Mouse (Mus musculus) neural tube, embryonic 13.5 days (tissue): ENCODE data around the gene Icmt. TPM values are rescaled to one million over a fixed set of nuclear protein-coding genes. Genes with fewer than 3 reads are reported as not detected.

Experiments used
- ATAC-seq: fragments of 200-750 bp; cut with Nextera tagmentation; 2 replicates; pipeline ENCODE4 v1.8.0; 2017; ENCODE audit warnings: low read depth, mild to moderate bottlenecking, moderate TSS enrichment, moderate library complexity
- H3K27ac ChIP-seq: fragments of 300-500 bp; sonication (generic); replicated peaks from 2 replicates; pipeline ENCODE4 v1.5.1; 2015; ENCODE audit warnings: moderate library complexity, mild to moderate bottlenecking, inconsistent platforms
- H3K27me3 ChIP-seq: fragments of 300-500 bp; sonication (generic); 2 replicates; pipeline ENCODE4 v1.6.1; 2015; ENCODE audit warnings: mild to moderate bottlenecking, inconsistent platforms
- H3K36me3 ChIP-seq: fragments of 300-500 bp; sonication (generic); 2 replicates; pipeline ENCODE4 v1.6.1; 2015; ENCODE audit warnings: mild to moderate bottlenecking, inconsistent platforms
- H3K4me1 ChIP-seq: fragments of 300-500 bp; sonication (generic); replicated peaks from 2 replicates; pipeline ENCODE4 v1.6.1; 2015; ENCODE audit warnings: inconsistent platforms
- H3K4me2 ChIP-seq: fragments of 300-500 bp; sonication (generic); 2 replicates; pipeline ENCODE4 v1.6.1; 2015; ENCODE audit warnings: inconsistent platforms, mild to moderate bottlenecking, moderate library complexity
- H3K4me3 ChIP-seq: fragments of 300-500 bp; sonication (generic); 2 replicates; pipeline ENCODE4 v1.5.1; 2015; ENCODE audit warnings: mild to moderate bottlenecking, inconsistent platforms
- H3K9ac ChIP-seq: fragments of 300-500 bp; sonication (generic); 2 replicates; pipeline ENCODE4 v1.6.1; 2015; ENCODE audit warnings: moderate library complexity, mild to moderate bottlenecking, inconsistent platforms
- H3K9me3 ChIP-seq: fragments of 300-500 bp; sonication (generic); 2 replicates; pipeline ENCODE4 v1.6.1; 2016; ENCODE audit warnings: inconsistent platforms
- WGBS: fragments of 180-500 bp; shearing (Covaris S2); methylation state at CpG from one replicate; pipeline ENCODE4 v1.1.7; 2015; 5-methylcytosine and 5-hydroxymethylcytosine counted together
- polyA plus RNA-seq: library from polyadenylated mRNA; unstranded; fragments of >200 nt; fragmentation: Nextera tagmentation; extraction: Ambion mirVana; gene quantifications from 2 replicates; pipeline ENCODE4 v1.2.1, GENCODE M21; 2015

The Icmt gene
- 17.9 and 21.7 TPM in 2 replicates for polyA plus RNA-seq

DNA sequence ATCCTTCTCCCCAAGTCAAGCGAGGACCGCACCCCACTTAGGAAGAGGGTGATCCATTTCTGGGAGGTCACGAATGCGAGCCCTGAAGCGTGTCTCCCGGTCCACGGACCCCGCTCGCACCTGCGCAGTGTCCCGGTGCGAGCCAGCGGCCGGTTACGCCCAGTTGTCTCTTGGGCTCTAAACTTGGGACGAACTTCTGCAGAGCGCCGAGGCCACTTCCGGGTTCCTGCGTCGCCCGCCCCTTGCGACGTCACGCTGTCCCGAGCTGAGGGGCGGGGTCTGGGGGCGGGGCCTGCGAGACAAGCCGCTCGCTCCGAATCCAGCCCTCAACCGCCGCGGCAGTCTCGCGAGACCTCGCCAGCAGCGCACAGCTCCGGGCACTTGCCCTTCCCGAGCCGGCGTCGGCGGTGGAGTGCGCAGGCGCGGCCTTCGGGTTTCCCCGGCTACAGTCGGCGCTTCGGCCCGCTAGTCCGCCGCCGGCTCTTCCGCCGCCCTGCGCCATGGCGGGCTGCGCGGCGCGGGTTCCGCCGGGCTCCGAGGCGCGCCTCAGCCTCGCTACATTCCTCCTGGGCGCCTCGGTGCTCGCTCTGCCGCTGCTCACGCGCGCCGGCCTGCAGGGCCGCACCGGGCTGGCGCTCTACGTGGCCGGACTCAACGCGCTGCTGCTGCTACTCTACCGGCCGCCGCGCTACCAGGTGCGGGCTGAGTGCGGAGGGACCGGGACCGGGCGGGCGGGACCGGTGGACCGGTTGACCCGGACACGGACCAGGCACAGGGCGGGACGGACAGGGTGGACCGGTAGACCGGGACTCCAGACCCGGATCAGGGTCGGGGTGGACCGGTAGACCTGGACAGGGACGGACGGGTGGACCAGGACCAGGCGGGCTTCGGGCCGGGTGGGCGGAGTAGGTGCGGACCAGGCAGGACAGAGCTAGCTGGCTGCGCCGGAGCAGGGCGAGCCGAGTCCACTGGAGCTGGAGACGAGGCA lies at the start of gene Icmt:
Gene Icmt (plus strand): TSS at position 354 of the 988 bp plus-strand sequence.
- H3K4me3 ChIP-seq: peak within 1 kb of the TSS; percentile 96
- H3K27ac ChIP-seq: peak within 1 kb of the TSS; percentile 86
- ATAC-seq: peak; percentile 94
- H3K9ac ChIP-seq: peak within 1 kb of the TSS; percentile 97
- H3K4me2 ChIP-seq: peak within 1 kb of the TSS; percentile 98
- peaks cover 43% of the 10 kb centered on the region for H3K4me1 ChIP-seq
- no peaks in the 10 kb centered on the region for H3K9me3 ChIP-seq
- WGBS: under 1% methylated on average over 118 of the region's 119 CpGs
- peaks cover 39% of the 10 kb centered on the region for H3K27me3 ChIP-seq
- peaks cover 25% of the 10 kb centered on the region for H3K36me3 ChIP-seq

DNA sequence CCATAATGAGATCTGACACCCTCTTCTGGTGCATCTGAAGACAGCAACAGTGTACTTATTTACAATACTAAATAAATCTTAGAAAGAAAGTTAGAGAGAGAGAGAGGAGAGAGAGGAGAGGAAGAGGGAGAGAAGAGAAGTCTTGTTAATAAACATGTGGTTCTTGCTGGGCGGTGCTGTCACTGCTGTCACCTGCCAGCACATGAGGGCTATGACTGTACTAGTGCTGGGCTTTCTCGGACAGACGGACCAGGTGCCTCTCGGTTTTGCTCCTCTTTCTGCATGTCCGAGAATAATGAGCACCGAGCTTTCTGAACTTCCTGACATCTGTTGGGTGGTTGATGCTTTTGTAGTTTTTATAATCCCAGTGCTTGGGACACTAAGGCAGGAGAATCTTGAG lies 46.4 kb upstream of the Icmt start:
- H3K9ac ChIP-seq: no peak overlapping the region
- 90% methylated on average over 6 of the region's 6 CpGs for WGBS
- H3K9me3 ChIP-seq: no peaks in the 10 kb centered on the region
- no peak for ATAC-seq
- peaks cover 13% of the 10 kb centered on the region; the same call in 1 of the 2 replicates for H3K36me3 ChIP-seq
- H3K27me3 ChIP-seq: no peaks in the 10 kb centered on the region
- H3K27ac ChIP-seq: no peak overlapping the region
- H3K4me1 ChIP-seq: peaks cover 20% of the 10 kb centered on the region
- no peak overlapping the region for H3K4me2 ChIP-seq
- no peak overlapping the region for H3K4me3 ChIP-seq

DNA sequence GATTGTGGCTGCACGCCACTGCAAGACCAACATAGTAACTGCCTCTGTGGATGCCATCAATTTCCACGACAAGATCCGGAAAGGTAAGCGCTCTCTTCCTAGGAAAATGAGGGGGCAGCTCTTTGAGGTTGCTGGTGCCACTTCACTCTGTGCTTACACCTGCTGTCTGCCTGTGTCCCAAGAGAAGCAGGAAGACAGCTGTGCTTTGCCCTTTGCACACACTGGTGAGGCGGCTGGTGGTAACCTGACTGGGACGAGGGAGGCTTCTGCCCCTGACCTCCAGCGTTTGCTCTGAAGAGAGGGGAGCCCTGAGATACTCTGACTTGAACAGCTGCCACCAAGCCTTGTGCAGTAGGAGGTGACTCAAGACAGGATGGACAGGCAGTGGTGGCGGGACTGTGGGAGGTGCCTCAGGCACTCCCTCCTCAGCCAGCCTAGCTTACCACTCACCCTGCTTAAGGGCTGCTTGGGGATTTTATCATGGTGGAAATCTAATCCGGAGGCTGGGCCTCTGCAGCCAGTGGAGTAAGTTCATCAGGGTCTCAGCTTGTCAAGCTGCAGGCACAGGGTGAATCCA lies 43.8 kb upstream of the Icmt start:
- peaks cover 14% of the 10 kb centered on the region; the same call in 1 of the 2 replicates for H3K4me1 ChIP-seq
- H3K9ac ChIP-seq: no peak overlapping the region
- no peak overlapping the region for H3K27ac ChIP-seq
- WGBS: 84% methylated on average over 9 of the region's 9 CpGs
- no peaks in the 10 kb centered on the region for H3K27me3 ChIP-seq
- ATAC-seq: no peak
- no peak overlapping the region for H3K4me3 ChIP-seq
- no peaks in the 10 kb centered on the region for H3K9me3 ChIP-seq
- H3K36me3 ChIP-seq: peaks cover 17% of the 10 kb centered on the region; the same call in 1 of the 2 replicates
- no peak overlapping the region for H3K4me2 ChIP-seq

DNA sequence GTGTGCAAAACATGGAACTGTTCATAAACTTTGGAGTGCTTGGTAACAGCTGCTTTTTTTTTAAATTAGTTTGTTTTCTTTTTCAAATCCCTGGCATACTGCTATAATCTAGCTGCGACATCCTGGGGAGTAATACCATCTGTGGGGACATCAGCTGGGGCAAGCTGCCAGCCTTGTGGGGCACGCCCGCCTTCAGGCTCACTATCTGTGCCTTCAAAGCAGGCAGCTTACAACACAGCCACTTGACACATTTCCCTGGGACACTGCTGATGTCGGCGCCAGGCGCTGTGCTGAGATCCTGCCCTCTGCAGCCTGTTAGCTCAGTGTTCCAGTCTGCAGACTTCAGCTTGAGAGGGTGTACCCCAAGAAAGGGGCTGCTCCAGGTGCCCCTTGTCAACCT lies 40.0 kb upstream of the Icmt start:
- no peak overlapping the region for H3K4me2 ChIP-seq
- 63% methylated on average over 6 of the region's 6 CpGs for WGBS
- H3K4me3 ChIP-seq: no peak overlapping the region
- H3K9ac ChIP-seq: no peak overlapping the region
- no peaks in the 10 kb centered on the region for H3K9me3 ChIP-seq
- peaks cover 21% of the 10 kb centered on the region for H3K36me3 ChIP-seq
- peaks cover 14% of the 10 kb centered on the region for H3K4me1 ChIP-seq
- no peak overlapping the region for H3K27ac ChIP-seq
- no peak for ATAC-seq
- H3K27me3 ChIP-seq: no peaks in the 10 kb centered on the region

DNA sequence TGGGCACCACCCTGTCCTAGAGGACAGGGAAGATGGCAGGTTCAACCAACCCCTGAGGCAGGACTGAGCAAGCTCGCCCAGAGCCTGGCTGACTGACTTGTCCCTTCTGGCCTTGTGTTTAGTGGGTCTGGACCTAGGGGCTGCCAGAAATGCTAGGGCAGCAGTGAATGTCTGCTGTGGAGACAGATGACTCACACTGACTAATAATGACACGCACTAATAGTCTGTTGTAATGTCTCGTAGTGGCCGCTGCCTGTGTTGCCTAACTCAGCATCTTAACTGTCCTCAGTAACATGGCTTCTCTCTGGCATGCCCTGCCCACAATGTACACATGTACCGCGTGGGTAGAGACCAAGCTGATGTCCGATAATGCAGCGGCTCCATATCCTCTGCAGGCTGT lies 36.6 kb upstream of the Icmt start:
- no peak for ATAC-seq
- Histone ChIP-seq H3K4me1 (peaks cover 29% of the 10 kb centered on the region), H3K9me3 (no peaks in the 10 kb centered on the region), H3K27me3 (no peaks in the 10 kb centered on the region), H3K4me2 (no peak overlapping the region), H3K4me3 (no peak overlapping the region), H3K9ac (no peak overlapping the region), H3K27ac (no peak overlapping the region), H3K36me3 (peaks cover 16% of the 10 kb centered on the region; the same call in 1 of the 2 replicates)
- 93% methylated on average over 8 of the region's 8 CpGs for WGBS

DNA sequence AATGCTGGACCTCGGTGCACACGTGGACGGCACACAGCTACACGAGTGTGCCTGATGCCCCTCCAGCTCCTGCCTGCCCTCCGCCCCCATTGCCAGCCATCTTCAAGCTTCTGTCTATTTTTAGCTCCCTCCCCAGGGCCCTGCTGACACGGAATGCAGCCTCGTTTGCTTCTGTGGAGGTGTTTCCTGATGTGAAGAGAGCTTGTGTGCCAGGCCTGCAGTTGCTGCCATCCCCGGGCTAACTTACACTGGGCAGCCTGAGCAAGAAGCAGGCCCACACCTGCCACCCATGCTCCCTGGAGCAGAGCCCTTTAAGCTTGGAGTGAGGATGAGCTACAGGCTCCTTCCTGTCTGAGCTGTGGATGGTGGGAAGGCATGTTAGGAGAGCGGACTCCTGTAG lies 34.8 kb upstream of the Icmt start:
- WGBS: 72% methylated on average over 9 of the region's 9 CpGs
- Histone ChIP-seq H3K4me1 (peaks cover 31% of the 10 kb centered on the region), H3K9me3 (no peaks in the 10 kb centered on the region), H3K36me3 (peaks cover 13% of the 10 kb centered on the region; the same call in 1 of the 2 replicates), H3K9ac (no peak overlapping the region), H3K27ac (no peak overlapping the region), H3K4me3 (no peak overlapping the region), H3K27me3 (no peaks in the 10 kb centered on the region), H3K4me2 (no peak overlapping the region)
- ATAC-seq: no peak

DNA sequence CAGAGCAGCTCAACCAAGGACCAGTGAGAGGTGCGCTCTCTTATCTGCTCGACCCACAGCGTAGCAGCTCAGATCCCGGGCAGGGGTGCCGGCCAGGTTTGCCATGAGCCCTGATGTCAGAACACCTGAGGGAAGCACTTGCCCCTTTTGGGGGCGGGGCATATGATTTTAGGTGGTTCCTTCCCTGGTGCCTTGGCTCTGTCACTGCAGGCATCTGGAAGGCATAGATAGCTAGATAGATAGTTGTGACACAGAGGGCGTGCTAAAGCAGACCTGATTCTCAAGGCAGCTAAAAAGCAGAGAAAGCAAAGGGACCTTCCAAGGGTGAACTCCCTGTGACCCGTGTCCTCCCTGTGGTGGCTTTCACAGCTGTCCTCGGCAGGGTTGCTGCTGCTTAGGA lies 33.9 kb upstream of the Icmt start:
- WGBS: 67% methylated on average over 9 of the region's 9 CpGs
- no peak overlapping the region for H3K4me2 ChIP-seq

DNA sequence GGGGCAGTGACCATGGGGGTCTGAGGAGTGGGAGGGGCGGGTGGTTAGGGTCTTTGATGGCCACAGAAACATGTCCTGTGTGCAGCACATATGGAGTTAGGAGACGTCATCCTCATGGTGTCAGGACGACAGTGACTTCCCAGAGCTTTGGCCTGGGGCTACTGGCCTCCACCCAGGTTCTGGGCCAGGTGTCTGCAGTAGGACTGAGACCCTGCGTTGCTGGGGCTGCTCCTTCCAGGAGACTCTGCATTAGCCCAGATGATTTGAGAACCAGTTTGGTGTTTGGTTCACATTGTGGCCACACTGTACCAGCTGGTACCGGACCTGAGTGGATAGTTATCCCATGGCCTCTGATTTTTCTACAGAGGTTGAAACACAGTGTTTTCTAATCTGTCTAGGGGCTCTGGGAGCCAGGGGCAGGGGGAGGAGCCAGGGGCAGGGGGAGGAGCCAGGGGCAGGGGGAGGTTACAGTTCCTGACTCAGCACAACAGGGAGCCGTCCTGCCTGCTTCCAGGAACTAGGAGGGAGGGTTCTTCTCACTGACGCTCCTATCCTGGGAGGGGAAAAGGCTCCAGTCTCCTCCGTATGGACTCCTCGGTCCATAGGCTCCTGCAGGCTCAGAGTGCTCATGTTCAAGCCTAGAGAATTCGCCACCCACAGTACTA lies 33.4 kb upstream of the Icmt start:
- Histone ChIP-seq H3K4me1 (peaks cover 43% of the 10 kb centered on the region), H3K9ac (no peak overlapping the region), H3K9me3 (no peaks in the 10 kb centered on the region), H3K27me3 (no peaks in the 10 kb centered on the region), H3K4me2 (0 out of 2 replicates have a peak overlapping the region, but pooled peaks have one; percentile 16), H3K27ac (no peak overlapping the region), H3K4me3 (no peak overlapping the region), H3K36me3 (peaks cover 17% of the 10 kb centered on the region; the same call in 1 of the 2 replicates)
- ATAC-seq: no peak
- WGBS: 34% methylated on average over 10 of the region's 10 CpGs

More for the DNA sequence above, 33.9 kb upstream of the Icmt start:
- no peaks in the 10 kb centered on the region for H3K9me3 ChIP-seq
- H3K27ac ChIP-seq: no peak overlapping the region
- H3K36me3 ChIP-seq: peaks cover 15% of the 10 kb centered on the region; the same call in 1 of the 2 replicates
- no peak overlapping the region for H3K9ac ChIP-seq
- H3K4me3 ChIP-seq: no peak overlapping the region
- peaks cover 38% of the 10 kb centered on the region for H3K4me1 ChIP-seq
- H3K27me3 ChIP-seq: no peaks in the 10 kb centered on the region
- ATAC-seq: no peak

DNA sequence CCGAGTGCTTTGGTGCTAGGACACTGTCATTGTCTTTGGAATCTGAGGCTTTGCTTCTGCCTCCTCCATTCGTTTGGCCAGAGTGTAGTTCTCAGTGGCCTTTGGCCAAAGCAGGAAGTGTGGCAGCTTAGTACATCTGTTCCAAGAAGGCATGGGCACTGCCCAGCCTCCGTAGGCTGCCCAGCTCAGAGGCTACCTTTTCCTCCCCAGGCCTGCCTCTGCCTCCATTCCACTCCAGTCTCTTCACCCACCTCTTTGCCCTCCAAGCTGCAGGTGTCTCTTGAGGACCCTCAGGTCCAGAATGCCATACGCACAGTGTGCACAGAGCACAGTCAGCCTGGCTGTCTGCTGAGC lies 32.9 kb upstream of the Icmt start:
- no peaks in the 10 kb centered on the region for H3K27me3 ChIP-seq
- no peak overlapping the region for H3K27ac ChIP-seq
- peaks cover 48% of the 10 kb centered on the region for H3K4me1 ChIP-seq
- H3K4me2 ChIP-seq: 0 out of 2 replicates have a peak overlapping the region, but pooled peaks have one; percentile 16
- peaks cover 17% of the 10 kb centered on the region; the same call in 1 of the 2 replicates for H3K36me3 ChIP-seq
- H3K9me3 ChIP-seq: no peaks in the 10 kb centered on the region
- 58% methylated on average over 4 of the region's 4 CpGs for WGBS
- H3K4me3 ChIP-seq: no peak overlapping the region
- no peak for ATAC-seq
- no peak overlapping the region for H3K9ac ChIP-seq

DNA sequence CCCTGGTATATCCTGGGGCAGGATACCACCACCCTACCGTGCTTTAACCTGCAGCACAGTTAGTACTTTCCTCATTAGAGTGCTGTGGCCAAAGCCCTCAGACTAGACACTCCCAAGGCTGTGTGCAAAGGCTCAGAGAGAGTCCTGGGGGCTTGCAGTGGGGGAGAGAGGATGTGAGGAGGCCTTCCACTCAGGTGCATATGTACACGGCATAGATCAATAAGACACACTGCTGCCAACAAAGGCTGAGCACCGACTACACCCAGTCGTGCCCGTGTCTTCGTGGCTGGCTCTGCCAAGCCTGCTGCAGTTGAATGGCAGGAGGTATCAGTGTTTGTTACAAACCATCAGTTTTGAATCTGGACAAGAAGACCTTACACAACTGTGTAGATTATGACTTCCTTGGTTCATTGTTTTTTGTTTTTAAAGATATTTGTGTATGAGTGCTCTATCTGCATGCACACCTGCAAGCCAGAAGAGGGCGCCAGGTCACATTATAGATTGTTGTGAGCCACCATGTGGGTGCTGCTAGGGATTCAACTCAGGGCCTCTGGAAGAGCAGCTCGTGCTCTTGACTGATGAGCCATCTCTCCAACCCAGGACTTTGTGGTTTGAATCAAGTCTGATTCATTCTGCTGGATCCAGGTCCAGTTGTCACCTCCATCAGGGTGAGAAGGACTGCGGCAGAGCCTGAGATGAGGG lies 32.0 kb upstream of the Icmt start:
- WGBS: 90% methylated on average over 9 of the region's 9 CpGs
- peaks cover 50% of the 10 kb centered on the region for H3K4me1 ChIP-seq

DNA sequence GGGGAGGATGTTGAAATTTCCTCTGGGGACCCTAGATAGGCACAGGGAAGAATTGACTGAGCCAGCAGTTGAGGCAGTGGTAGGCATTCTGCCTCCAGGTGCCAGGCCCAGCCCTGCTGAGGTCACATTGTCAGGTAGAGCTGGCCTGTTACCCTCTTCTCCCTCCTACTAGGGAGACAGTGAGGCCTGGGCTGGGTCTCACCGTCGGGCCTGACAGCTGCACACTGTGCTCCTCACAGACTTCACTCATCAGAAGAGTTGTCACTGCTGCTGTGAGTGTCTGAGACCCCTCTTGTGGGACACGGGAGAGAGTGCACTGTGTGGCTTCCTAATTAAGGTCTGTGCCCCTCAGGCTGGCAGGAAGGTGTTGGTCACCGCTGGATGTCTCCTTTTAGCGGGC lies 31.2 kb upstream of the Icmt start:
- 59% methylated on average over 5 of the region's 5 CpGs for WGBS
- no peak overlapping the region for H3K9ac ChIP-seq
- H3K36me3 ChIP-seq: peaks cover 16% of the 10 kb centered on the region; the same call in 1 of the 2 replicates
- H3K4me2 ChIP-seq: no peak overlapping the region
- no peak overlapping the region for H3K27ac ChIP-seq
- no peak overlapping the region for H3K4me3 ChIP-seq
- no peaks in the 10 kb centered on the region for H3K9me3 ChIP-seq
- peaks cover 50% of the 10 kb centered on the region for H3K4me1 ChIP-seq
- ATAC-seq: no peak
- 0 out of 2 replicates have a peak, but pooled peaks cover 3% of the 10 kb centered on the region for H3K27me3 ChIP-seq

More for the DNA sequence above, 32.0 kb upstream of the Icmt start:
- no peak for ATAC-seq
- H3K27me3 ChIP-seq: no peaks in the 10 kb centered on the region
- H3K4me3 ChIP-seq: no peak overlapping the region
- no peak overlapping the region for H3K9ac ChIP-seq
- no peaks in the 10 kb centered on the region for H3K9me3 ChIP-seq
- no peak overlapping the region for H3K27ac ChIP-seq
- H3K4me2 ChIP-seq: no peak overlapping the region
- peaks cover 17% of the 10 kb centered on the region; the same call in 1 of the 2 replicates for H3K36me3 ChIP-seq
